Mouse (Mus musculus) myocyte (in vitro differentiated cells): ENCODE data around the gene Vmn1r112. TPM values are rescaled to one million over a fixed set of nuclear protein-coding genes. Genes with fewer than 3 reads are reported as not detected.
"Not testable (repeated sequence)": the region's sequence is repeated elsewhere in the genome, so short reads cannot be mapped to it uniquely, and the experiment has no call there.

ENCODE experiments used
- H3K27me3 ChIP-seq: one replicate; pipeline ENCODE4 v1.6.1; 2011; ENCODE audit not compliant: control insufficient read depth, insufficient read depth, insufficient read length
- H3K36me3 ChIP-seq: one replicate; pipeline ENCODE4 v1.6.1; 2011; ENCODE audit not compliant: control insufficient read depth, insufficient read depth
- H3K4me2 ChIP-seq: one replicate; pipeline ENCODE4 v1.6.1; 2011; ENCODE audit warnings: low read depth, control low read depth
- H3K4me3 ChIP-seq: one replicate; pipeline ENCODE4 v1.5.1; 2011; ENCODE audit warnings: mild to moderate bottlenecking, control low read depth, moderate library complexity
- H3K79me2 ChIP-seq: one replicate; pipeline ENCODE4 v1.6.1; 2011; ENCODE audit not compliant: control insufficient read depth, insufficient read depth
- H3ac ChIP-seq: one replicate; pipeline ENCODE4 v1.6.1; 2011; ENCODE audit not compliant: control insufficient read depth, insufficient read length
- polyA plus RNA-seq: library from polyadenylated mRNA; unstranded; fragments of >200 nt; fragmentation: generic; extraction: Trizol; gene quantifications from one replicate; pipeline ENCODE4 v1.2.1, GENCODE M21; 2012; ENCODE audit warnings: missing spikeins

Vmn1r112 gene
- not detected for polyA plus RNA-seq

DNA sequence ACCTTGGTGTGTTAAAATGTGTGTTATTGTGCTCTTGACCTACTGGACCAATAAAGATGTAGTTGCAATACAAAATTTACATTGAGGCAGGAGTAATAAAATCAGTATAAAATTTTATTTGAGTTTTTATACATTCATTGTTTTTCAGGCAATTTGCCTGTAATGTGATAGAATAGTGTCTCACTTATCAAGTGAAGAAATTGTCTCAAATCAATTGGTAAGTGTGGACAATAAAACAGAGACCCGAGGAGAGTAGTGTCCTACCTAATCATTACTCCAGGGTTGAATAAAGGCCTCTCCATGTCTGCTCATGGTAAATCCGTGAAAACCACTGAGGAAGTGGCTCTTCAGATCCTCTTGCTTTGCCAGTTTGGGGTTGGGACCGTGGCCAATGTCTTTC is at the start of gene Vmn1r112:
Vmn1r112 (plus strand) TSS at position 301 of the 400 bp plus-strand sequence.
- H3ac ChIP-seq, H3K4me2 ChIP-seq, H3K27me3 ChIP-seq, H3K36me3 ChIP-seq, H3K79me2 ChIP-seq, H3K4me3 ChIP-seq: not testable (repeated sequence)

GRCm38 (mm10) chr7:20730524-20730923 is 40.5 kb upstream of the Vmn1r112 start, which contains the start of gene Gm10668:
Gm10668 (minus strand) TSS chr7:20730624.
- not testable (repeated sequence) for H3ac ChIP-seq, H3K4me2 ChIP-seq, H3K27me3 ChIP-seq, H3K79me2 ChIP-seq, H3K4me3 ChIP-seq, H3K36me3 ChIP-seq

DNA sequence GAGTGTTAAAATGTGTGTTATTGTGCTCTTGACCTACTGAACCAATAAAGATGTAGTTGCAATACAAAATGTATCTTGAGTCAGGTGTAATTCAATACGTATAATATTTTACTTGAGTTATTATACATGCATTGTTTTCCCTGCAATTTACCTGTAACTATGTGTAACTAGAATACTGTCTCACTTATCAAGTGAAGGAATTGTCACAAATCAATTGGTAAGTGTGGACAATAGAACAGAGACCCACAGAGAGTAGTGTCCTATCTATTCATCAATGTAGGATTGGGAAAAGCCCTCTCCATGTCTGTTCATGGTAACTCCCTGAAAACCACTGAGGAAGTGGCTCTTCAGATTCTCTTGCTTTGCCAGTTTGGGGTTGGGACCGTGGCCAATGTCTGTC is 16.0 kb downstream of the Vmn1r112 start, which contains the start of gene Vmn1r113:
Vmn1r113 (plus strand) TSS at position 301 of the 400 bp plus-strand sequence.
- not testable (repeated sequence) for H3K79me2 ChIP-seq, H3K36me3 ChIP-seq, H3ac ChIP-seq, H3K4me3 ChIP-seq, H3K4me2 ChIP-seq, H3K27me3 ChIP-seq

- H3K36me3 ChIP-seq, H3ac ChIP-seq, H3K79me2 ChIP-seq, H3K27me3 ChIP-seq, H3K4me2 ChIP-seq, H3K4me3 ChIP-seq: not testable (repeated sequence)
Measured at GRCm38 (mm10) chr7:20812086-20812485, 41.1 kb downstream of the Vmn1r112 start, which contains the start of gene Vmn1r114. Vmn1r114 (minus strand) TSS chr7:20812186.

Other genes with a start within 250 kb of the Vmn1r112 start
- not detected for gene Vmn1r104, start 237.3 kb upstream of the Vmn1r112 start, polyA plus RNA-seq
- gene Gm5726, start 225.4 kb upstream of the Vmn1r112 start, polyA plus RNA-seq = not detected
- not detected for gene Gm4141, start 194.9 kb upstream of the Vmn1r112 start, polyA plus RNA-seq
- gene Gm4513, start 172.2 kb upstream of the Vmn1r112 start, polyA plus RNA-seq = not detected
- not detected for gene Vmn1r107, start 102.3 kb upstream of the Vmn1r112 start, polyA plus RNA-seq
- not detected for gene Vmn1r111, start 68.0 kb upstream of the Vmn1r112 start, polyA plus RNA-seq
- gene Gm10668, start 40.6 kb upstream of the Vmn1r112 start, polyA plus RNA-seq = not detected
- not detected for gene Vmn1r113, start 16.1 kb downstream of the Vmn1r112 start, polyA plus RNA-seq
- gene Vmn1r114, start 41.0 kb downstream of the Vmn1r112 start, polyA plus RNA-seq = not detected
- gene Vmn1r115, start 73.8 kb downstream of the Vmn1r112 start, polyA plus RNA-seq = not detected
- gene Vmn1r116, start 101.1 kb downstream of the Vmn1r112 start, polyA plus RNA-seq = not detected
- gene Vmn1r117, start 112.9 kb downstream of the Vmn1r112 start, polyA plus RNA-seq = not detected
- gene Vmn1r118, start 141.2 kb downstream of the Vmn1r112 start, polyA plus RNA-seq = not detected
- not detected for gene Vmn1r119, start 241.3 kb downstream of the Vmn1r112 start, polyA plus RNA-seq